Mouse (Mus musculus) liver (tissue): Measurements from ENCODE around the gene Gab1.

Experiments used
- DNase-seq: peaks from one replicate; pipeline ENCODE4 v3.0.0-alpha.2; 2020; ENCODE audit warnings: mixed read lengths

The Gab1 gene

GRCm38 (mm10) chr8:80739155-80739924 lies 141.0 kb downstream of the Gab1 start, which contains the start of gene Smarca5:
Gene Smarca5 (minus strand): TSS chr8:80739497.
- DNase-seq = peak; percentile 93

GRCm38 (mm10) chr8:80738388-80739154 lies 141.7 kb downstream of the Gab1 start:
- DNase-seq = peak; percentile 73

- no peak for DNase-seq
Observed at GRCm38 (mm10) chr8:80738046-80738387, 142.3 kb downstream of the Gab1 start.

DNA sequence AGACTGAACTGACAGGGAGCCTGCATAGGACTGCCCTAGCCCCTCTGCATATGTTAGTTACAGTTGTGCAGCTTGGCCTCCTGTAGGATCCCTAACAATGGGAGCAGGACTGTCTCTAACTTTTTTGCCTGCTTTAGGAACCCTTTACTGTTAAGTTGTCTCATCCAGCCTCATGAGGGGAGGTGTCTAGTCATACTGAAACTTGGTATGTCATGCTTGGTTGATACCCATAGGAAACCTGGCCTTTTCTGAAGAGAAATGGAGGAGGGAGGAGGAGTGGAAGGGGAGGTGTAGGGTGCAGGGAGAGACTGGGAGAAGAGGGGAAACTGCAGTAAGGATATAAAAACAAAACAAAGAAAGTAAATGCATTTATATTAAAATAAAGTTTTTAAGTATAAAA lies 148.0 kb downstream of the Gab1 start:
- DNase-seq = no peak

DNA sequence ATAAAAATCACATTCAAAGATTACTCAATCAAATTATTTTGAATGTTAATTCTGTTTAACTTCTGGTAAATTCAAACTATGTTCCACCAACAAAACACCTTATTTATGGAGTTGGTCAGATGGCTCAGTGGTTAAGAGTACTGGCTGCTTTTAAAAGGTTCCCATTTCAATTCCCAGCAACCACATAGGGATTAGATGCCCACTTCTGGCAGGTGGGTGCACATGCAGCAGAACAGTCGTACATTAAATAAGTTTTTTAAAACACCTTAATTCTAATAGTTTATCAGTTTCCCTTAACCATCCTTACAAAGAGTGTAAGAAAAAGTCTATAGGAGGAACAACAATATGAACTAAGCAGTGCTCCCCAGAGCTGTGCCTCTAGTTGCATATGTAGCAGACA lies 165.9 kb downstream of the Gab1 start:
- DNase-seq = no peak
